Mouse (Mus musculus): ENCODE results near the gene Rerg.

DNA sequence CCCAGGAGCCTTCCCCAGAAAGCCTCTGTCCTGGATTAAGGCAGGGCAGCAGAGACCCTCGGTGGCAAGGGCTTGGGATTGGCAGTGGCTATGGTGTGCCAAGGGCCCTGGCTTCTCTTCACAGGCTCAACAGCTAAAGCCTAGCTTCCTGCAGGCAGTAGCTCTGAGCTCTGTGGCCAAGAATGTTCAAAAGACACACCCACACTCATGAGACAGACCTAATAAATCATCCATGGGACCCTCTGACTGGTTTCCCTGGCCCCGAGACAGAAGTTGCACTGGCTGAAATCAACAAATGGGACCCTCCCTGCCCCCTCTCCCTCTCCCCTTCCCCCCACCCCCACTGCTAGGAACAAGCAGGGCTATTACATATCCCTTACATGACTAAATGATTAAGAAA is 44.1 kb downstream of the Rerg start:
- no peak for TF ChIP-seq POLR2A (IDR thresholded peaks at IDR 0.05; ENCODE audit: extremely low read depth, insufficient read depth, low read length)
- TF ChIP-seq CTCF (IDR thresholded peaks at IDR 0.05; ENCODE audit: extremely low read depth, insufficient read depth, low read length) = no peak

Data from cortical plate, adult 2 months (tissue).